Mouse (Mus musculus) monocyte, adult 5-6 weeks (primary cell): ENCODE results near the gene Pdzk1ip1. TPM values are rescaled to one million over a fixed set of nuclear protein-coding genes. Genes with fewer than 3 reads are reported as not detected.
A peak's percentile ranks its signal among the peaks of the same experiment; 100 is the strongest.

Experiments used
- ATAC-seq: fragments of 153-309, 156-312 bp; replicated peaks from 2 replicates; pipeline ENCODE4 v1.8.0; 2017; ENCODE audit warnings: mild to moderate bottlenecking; ENCODE audit not compliant: low TSS enrichment, insufficient number of reproducible peaks, severe bottlenecking, poor library complexity, low FRiP score
- total RNA-seq: library from RNA; stranded (forward); fragments of 200-1000, 200-491, 200-594 nt; gene quantifications from 3 replicates; pipeline ENCODE4 v1.2.3, GENCODE M21; 2017

Pdzk1ip1 gene
- total RNA-seq, 1 experiment from 2014 or later: not detected

DNA sequence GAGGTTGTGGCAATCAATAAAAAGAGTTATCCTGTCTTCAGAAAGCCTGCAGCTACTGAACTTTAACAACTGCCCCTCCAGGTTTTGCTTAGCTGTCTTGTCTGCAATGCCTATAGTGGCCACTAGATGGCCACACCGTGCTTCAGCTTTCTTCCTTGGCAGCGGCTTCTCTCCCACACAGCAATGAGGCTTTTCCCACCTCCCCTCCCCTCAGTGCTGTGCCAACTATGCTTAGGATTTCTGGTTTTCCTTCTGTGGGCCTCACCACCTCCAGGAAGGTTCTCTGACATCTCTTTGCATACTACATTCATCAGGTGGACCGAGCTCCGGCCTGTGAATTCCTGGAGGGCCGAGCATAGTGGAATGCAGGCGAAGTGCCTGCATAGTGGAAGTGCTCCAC is 13.2 kb downstream of the Pdzk1ip1 start:
- ATAC-seq: peak; percentile 69

DNA sequence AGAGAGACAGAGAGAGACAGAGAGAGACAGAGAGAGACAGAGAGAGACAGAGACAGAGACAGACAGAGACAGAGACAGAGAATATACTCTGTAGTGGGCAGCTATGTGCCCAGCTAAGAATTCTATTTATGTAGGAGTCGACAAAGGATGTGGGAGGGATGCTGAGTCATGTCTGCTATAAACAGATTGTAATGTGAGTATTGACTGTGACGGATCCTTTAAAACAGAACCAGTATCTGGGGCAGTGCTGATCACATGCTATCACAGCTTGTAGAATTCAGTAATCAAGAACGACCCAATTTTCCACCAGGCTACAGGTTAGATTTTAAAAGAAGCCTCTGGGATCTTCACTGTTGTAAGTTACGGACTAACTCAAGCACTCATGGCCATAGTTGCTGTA is 15.0 kb downstream of the Pdzk1ip1 start:
- ATAC-seq: no peak

DNA sequence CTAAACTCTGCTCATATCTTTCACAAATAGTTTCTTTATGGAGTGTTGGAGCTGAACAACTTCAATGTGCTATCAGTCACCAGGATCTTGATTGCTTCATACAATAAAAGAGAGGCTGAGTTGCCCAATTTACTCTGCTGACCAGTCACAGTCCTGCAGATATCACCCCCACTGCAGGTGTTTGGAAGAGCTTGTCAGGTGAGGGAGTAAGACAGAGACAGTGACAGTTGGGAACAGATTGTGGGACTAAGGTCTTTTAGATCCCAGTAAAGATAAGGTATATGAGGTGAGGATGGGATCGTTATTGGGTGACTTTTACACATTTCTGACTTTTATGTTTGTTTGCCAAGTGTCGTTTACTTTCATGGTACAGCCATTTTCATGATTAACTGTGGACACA is 22.7 kb downstream of the Pdzk1ip1 start:
- ATAC-seq: no peak

DNA sequence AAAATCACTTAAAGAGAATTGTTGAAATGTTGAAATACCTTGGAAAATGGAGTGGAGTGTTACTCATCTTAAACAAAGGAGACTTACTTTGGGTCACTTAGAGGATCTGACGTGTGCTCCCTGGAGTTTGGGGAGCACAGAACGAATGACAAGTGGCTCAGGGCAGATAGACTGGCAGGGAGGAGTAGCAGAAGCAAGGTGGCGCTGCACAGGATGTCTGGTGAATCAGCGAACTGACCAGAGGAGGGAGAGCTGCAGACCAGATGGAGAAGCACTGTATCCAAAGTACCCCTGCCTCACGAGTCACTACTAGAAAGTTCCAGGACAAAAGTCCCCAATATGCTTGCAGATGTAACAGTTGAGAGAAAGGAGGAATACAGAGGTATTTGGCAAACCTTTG is 24.8 kb downstream of the Pdzk1ip1 start:
- ATAC-seq: no peak

DNA sequence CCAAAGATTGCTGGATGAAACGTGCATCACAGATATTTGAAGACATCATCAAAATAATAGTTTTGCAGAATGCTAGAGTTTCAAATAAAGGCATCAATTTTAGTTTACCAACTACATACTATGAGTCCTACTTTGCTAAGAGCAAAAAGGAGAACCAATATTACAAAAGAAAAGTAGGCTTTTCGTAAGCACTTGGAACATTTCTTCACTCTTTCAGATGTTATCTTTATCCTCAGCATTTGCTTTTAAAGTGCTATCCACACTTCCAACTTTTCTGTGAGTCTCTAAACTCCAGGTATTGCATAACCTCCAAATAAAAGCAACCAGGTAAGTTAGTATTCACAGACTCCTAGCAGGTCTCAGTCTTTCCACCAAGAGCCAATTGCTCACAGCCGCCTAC is 31.1 kb downstream of the Pdzk1ip1 start:
- ATAC-seq: no peak

DNA sequence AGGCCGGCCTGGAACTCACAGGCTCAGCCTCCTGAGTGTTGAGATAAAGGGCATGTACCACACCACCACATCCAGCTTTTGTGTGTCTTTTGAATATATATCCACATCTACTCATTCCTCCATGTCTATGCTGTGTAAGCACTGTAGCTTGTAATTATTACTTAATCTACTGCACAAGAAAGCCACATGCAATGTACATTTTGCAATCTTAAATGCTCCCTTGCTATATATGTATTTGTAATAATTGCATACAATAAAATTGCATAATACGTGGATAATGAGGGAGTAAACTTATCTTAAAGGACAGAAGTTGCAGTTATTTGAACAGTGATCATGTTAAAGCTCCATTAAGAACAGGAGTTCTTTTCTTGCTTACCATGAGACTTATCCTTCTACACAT is 32.7 kb downstream of the Pdzk1ip1 start:
- ATAC-seq: no peak

DNA sequence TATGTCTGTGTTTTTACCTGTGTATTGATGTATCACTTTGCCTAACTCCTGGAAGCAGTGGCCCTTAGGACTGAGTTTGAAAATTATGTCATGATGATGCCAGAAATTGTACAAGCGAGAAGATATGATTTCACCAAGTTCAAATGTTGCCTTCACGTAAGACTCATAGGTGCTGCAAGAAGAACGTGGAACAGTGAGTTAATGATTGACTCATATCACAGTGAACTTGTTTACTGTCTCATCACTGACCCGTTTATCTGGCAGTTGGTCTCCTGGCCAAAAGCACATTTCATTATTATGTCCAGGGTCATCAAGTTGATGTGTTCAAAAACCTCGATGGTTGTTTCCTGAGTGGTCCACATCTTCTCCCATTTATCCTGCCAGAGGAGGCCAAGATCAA is 33.1 kb downstream of the Pdzk1ip1 start:
- ATAC-seq: no peak

DNA sequence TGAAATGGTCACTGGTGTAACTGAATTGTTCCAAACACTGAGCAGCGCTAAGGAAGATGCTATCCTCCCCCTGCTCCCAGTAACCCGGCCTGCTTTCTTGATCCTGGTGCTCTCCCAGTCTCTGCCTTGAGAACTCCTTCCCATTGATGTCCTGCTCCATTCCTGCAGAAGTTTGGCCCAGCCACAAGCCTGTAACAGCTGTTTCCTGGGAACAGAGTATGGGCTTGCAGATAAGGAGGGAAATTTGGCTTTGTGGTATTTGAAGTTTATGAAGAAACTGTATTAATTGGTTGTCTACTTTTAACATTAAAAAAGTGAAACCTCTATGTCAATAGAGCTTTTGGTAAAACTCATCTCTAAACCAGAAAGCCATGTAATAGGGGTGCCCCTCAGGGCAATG is 35.0 kb downstream of the Pdzk1ip1 start:
- ATAC-seq: no peak

DNA sequence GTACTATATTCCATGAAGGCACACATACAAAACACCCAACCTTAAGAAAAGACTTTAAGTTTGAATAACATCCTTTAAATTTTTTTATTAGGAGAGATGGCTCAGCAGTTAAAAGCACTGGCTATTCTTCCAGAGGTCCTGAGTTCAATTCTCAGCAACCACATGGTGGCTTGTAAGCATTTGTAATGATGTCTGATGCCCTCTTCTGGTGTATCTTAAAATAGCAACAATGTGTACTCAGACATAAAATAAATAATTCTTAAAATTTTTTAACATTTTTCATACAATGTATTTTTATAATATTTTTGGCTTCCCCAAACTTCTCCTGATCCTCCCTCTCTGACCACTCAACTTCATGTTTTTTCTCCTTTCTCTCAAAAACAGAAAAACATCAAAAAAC is 36.2 kb downstream of the Pdzk1ip1 start:
- no peak for ATAC-seq

DNA sequence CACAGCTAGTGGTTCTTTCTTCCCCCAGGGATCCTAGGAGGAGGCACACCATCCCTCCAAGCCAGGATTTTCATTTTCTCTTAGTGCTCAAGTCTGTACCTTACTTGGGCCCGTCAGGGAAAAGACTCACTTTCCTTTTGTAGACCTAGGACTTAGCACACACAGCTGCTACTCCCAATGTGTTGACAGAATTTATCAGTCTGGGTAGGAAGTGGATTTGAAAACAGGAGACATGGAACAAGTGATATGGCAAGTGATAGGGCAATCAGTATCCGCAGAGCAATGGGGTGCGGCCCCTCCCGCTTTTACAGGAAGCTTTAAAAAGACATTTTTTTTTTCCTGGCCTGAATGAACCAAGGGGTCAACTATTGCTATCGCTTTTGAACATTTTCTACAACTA is 44.6 kb downstream of the Pdzk1ip1 start:
- no peak for ATAC-seq

DNA sequence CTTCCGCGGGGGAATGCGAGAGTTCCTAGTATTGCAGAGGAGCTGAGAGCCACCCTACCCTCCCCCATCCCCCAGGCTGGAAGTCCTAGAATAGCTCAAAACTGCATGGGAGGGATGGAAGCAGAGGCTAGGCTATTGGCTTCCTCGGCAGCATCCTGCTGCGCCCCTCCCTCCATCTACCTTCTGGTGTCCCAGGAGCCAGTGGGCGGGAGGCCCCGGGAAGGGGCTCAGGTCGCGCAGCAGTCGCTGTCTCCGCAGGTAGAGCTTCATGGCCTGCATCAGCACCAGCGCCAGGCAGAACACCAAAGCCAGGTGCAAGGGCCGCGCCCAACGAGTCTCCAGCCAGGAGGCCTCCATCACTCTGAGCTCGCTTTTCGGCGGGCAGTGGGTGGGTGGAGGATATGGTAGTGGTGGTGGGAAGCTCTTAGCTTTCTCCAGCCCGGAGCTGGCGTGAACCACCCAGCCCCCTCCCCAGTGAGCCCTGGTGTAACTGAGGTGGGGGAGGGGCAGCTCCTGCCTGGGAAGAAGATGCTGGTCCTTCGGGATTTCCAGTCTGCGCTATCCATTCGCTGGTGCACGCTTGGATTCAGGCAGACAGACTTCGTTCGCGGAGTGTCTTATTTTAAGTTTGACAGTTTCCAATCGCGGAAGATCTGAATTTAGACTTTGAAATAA is 45.2 kb downstream of the Pdzk1ip1 start, which contains the start of gene Cyp4x1:
Gene Cyp4x1 (minus strand): TSS at position 661 of the 675 bp plus-strand sequence.
- no peak for ATAC-seq

DNA sequence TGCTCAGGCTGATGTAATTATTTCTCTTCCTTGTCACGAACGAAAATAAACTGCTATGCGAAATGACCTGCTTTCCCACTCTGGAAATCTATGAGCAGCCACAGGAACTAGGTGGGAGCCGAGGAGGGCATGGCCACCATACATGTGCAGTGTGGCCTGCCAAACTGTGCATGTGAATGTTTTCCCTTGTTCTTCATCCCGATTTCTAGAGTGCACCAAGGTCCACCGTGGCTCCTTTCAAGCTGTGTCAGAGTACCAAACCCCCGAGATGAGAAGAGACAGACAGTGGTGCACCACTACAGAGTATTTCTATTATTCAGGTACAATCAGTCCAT is 45.8 kb downstream of the Pdzk1ip1 start:
- ATAC-seq: no peak

Other genes starting within 250 kb of the Pdzk1ip1 start
- 0.10 to 1.5 TPM (median 0.75 TPM) in 3 replicates for gene Foxd2, start 179.8 kb upstream of the Pdzk1ip1 start, total RNA-seq
- gene Foxe3, start 162.7 kb upstream of the Pdzk1ip1 start, total RNA-seq: not detected in 3 replicates
- gene Cmpk1, start 101.5 kb upstream of the Pdzk1ip1 start, total RNA-seq: 193 to 301 TPM (median 285 TPM) in 3 replicates
- gene Stil, start 88.5 kb upstream of the Pdzk1ip1 start, total RNA-seq: 0.53 to 1.9 TPM (median 0.78 TPM) in 3 replicates
- gene Tal1, start 32.3 kb upstream of the Pdzk1ip1 start, total RNA-seq: 0.53 to 3.0 TPM (median 2.9 TPM) in 3 replicates
- gene Cyp4x1, start 45.6 kb downstream of the Pdzk1ip1 start, total RNA-seq: 0.49 TPM in 1 of 3 replicates, not detected in the others
- not detected in 3 replicates for gene Cyp4a29, start 153.4 kb downstream of the Pdzk1ip1 start, total RNA-seq
- gene Cyp4a12a, start 210.3 kb downstream of the Pdzk1ip1 start, total RNA-seq: not detected in 3 replicates